Mouse (Mus musculus) heart, embryonic 13.5 days (tissue): Measurements from ENCODE around the gene Gm10718. TPM values are rescaled to one million over a fixed set of nuclear protein-coding genes. Genes with fewer than 3 reads are reported as not detected.
"Not testable (repeated sequence)": the region's sequence is repeated elsewhere in the genome, so short reads cannot be mapped to it uniquely, and the experiment has no call there.

Experiments
- ATAC-seq: fragments of 200-750 bp; cut with Nextera tagmentation; 2 replicates; pipeline ENCODE4 v1.8.0; 2017; ENCODE audit warnings: moderate TSS enrichment; ENCODE audit not compliant: insufficient number of reproducible peaks, low FRiP score, low TSS enrichment; ENCODE audit errors: extremely low read depth
- H3K27ac ChIP-seq: fragments of 300-500 bp; sonication (generic); replicated peaks from 2 replicates; pipeline ENCODE4 v1.5.1; 2015; ENCODE audit warnings: moderate library complexity, mild to moderate bottlenecking, inconsistent platforms
- H3K27me3 ChIP-seq: fragments of 300-500 bp; sonication (generic); replicated peaks from 2 replicates; pipeline ENCODE4 v1.6.1; 2015; ENCODE audit warnings: mild to moderate bottlenecking, inconsistent platforms
- H3K36me3 ChIP-seq: fragments of 300-500 bp; sonication (generic); 2 replicates; pipeline ENCODE4 v1.6.1; 2015; ENCODE audit warnings: mild to moderate bottlenecking, inconsistent platforms
- H3K4me1 ChIP-seq: fragments of 300-500 bp; sonication (generic); 2 replicates; pipeline ENCODE4 v1.6.1; 2015; ENCODE audit warnings: inconsistent platforms
- H3K4me2 ChIP-seq: fragments of 300-500 bp; sonication (generic); 2 replicates; pipeline ENCODE4 v1.6.1; 2015; ENCODE audit warnings: inconsistent platforms, mild to moderate bottlenecking, moderate library complexity
- H3K4me3 ChIP-seq: fragments of 300-500 bp; sonication (generic); 2 replicates; pipeline ENCODE4 v1.5.1; 2015; ENCODE audit warnings: moderate library complexity, mild to moderate bottlenecking, inconsistent platforms
- H3K9ac ChIP-seq: fragments of 300-500 bp; sonication (generic); 2 replicates; pipeline ENCODE4 v1.6.1; 2015; ENCODE audit warnings: inconsistent platforms, mild to moderate bottlenecking, moderate library complexity
- H3K9me3 ChIP-seq: fragments of 300-500 bp; sonication (generic); 2 replicates; pipeline ENCODE4 v1.6.1; 2016; ENCODE audit warnings: inconsistent platforms
- WGBS: fragments of 180-500 bp; shearing (Covaris S2); methylation state at CpG from one replicate; pipeline ENCODE4 v1.1.7; 2015; ENCODE audit warnings: mixed read lengths; 5-methylcytosine and 5-hydroxymethylcytosine counted together
- polyA plus RNA-seq: library from polyadenylated mRNA; unstranded; fragments of >200 nt; fragmentation: Nextera tagmentation; extraction: Ambion mirVana; gene quantifications from 2 replicates; pipeline ENCODE4 v1.2.1, GENCODE M21; 2015

The Gm10718 gene
- polyA plus RNA-seq, 1 experiment from 2014 or later, result 1.4 TPM

GRCm38 (mm10) chr9:3015354-3015753 lies 8.0 kb upstream of the Gm10718 start, which contains the start of gene Gm10720:
Gm10720 (plus strand) TSS chr9:3015654.
- not testable (repeated sequence) for H3K27me3 ChIP-seq, H3K4me3 ChIP-seq, ATAC-seq, H3K36me3 ChIP-seq, H3K9me3 ChIP-seq, H3K4me2 ChIP-seq, H3K4me1 ChIP-seq, H3K9ac ChIP-seq, H3K27ac ChIP-seq
- 67% methylated on average over 5 of the region's 9 CpGs for WGBS

- not testable (repeated sequence) for H3K9ac ChIP-seq, H3K9me3 ChIP-seq, ATAC-seq, H3K4me2 ChIP-seq, H3K4me1 ChIP-seq, H3K27ac ChIP-seq, H3K36me3 ChIP-seq, H3K27me3 ChIP-seq, H3K4me3 ChIP-seq
- 69% methylated on average over 6 of the region's 6 CpGs for WGBS
These were observed 7.5 kb upstream of the Gm10718 start for GRCm38 (mm10) chr9:3015896-3016295.

- H3K4me2 ChIP-seq, ATAC-seq, H3K27me3 ChIP-seq, H3K9me3 ChIP-seq, H3K4me3 ChIP-seq, H3K27ac ChIP-seq, H3K4me1 ChIP-seq, H3K36me3 ChIP-seq, H3K9ac ChIP-seq: not testable (repeated sequence)
- 47% methylated on average over 2 of the region's 9 CpGs for WGBS
These were observed 6.2 kb upstream of the Gm10718 start, which contains the start of gene Gm10719 for GRCm38 (mm10) chr9:3017108-3017507. Gm10719 (plus strand) TSS chr9:3017408.

GRCm38 (mm10) chr9:3018944-3019343 lies 4.4 kb upstream of the Gm10718 start:
- not testable (repeated sequence) for H3K27ac ChIP-seq, ATAC-seq, H3K9me3 ChIP-seq, H3K9ac ChIP-seq, H3K4me3 ChIP-seq, H3K36me3 ChIP-seq, H3K4me2 ChIP-seq, H3K4me1 ChIP-seq, H3K27me3 ChIP-seq
- WGBS, result 58% methylated on average over 9 of the region's 9 CpGs

GRCm38 (mm10) chr9:3019835-3020727 lies 3.3 kb upstream of the Gm10718 start:
- H3K4me2 ChIP-seq, ATAC-seq, H3K36me3 ChIP-seq, H3K4me3 ChIP-seq, H3K4me1 ChIP-seq, H3K27ac ChIP-seq, H3K9ac ChIP-seq, H3K27me3 ChIP-seq, H3K9me3 ChIP-seq: not testable (repeated sequence)
- 67% methylated on average over 17 of the region's 19 CpGs for WGBS

GRCm38 (mm10) chr9:3022316-3023008 lies 885 bp upstream of the Gm10718 start:
- H3K27me3 ChIP-seq, H3K9ac ChIP-seq, H3K4me2 ChIP-seq, H3K4me1 ChIP-seq, ATAC-seq, H3K27ac ChIP-seq, H3K36me3 ChIP-seq, H3K9me3 ChIP-seq, H3K4me3 ChIP-seq: not testable (repeated sequence)
- 68% methylated on average over 11 of the region's 13 CpGs for WGBS

GRCm38 (mm10) chr9:3023985-3024648 lies 770 bp downstream of the Gm10718 start:
- H3K27me3 ChIP-seq, H3K4me2 ChIP-seq: not testable (repeated sequence)
- WGBS, result 69% methylated on average over 16 of the region's 16 CpGs

GRCm38 (mm10) chr9:3024912-3025467 lies 1.6 kb downstream of the Gm10718 start, which contains the start of gene Gm10717:
Gm10717 (plus strand) TSS chr9:3025417.
- not testable (repeated sequence) for H3K9ac ChIP-seq, ATAC-seq, H3K4me3 ChIP-seq, H3K9me3 ChIP-seq, H3K27ac ChIP-seq, H3K27me3 ChIP-seq, H3K4me2 ChIP-seq, H3K36me3 ChIP-seq, H3K4me1 ChIP-seq
- 65% methylated on average over 12 of the region's 12 CpGs for WGBS

More at GRCm38 (mm10) chr9:3023985-3024648, 770 bp downstream of the Gm10718 start:
- not testable (repeated sequence) for H3K9me3 ChIP-seq, H3K4me3 ChIP-seq, H3K9ac ChIP-seq, H3K36me3 ChIP-seq, H3K4me1 ChIP-seq, ATAC-seq, H3K27ac ChIP-seq

- not testable (repeated sequence) for H3K9ac ChIP-seq, H3K36me3 ChIP-seq, H3K9me3 ChIP-seq, H3K4me2 ChIP-seq, H3K4me3 ChIP-seq, ATAC-seq, H3K27me3 ChIP-seq, H3K4me1 ChIP-seq, H3K27ac ChIP-seq
- WGBS, result 63% methylated on average over 5 of the region's 6 CpGs
These were observed 2.3 kb downstream of the Gm10718 start for GRCm38 (mm10) chr9:3025653-3026052.

- WGBS, result 70% methylated on average over 5 of the region's 5 CpGs
- H3K9ac ChIP-seq, H3K9me3 ChIP-seq, H3K27me3 ChIP-seq, H3K36me3 ChIP-seq, H3K27ac ChIP-seq, H3K4me2 ChIP-seq, H3K4me1 ChIP-seq, H3K4me3 ChIP-seq, ATAC-seq: not testable (repeated sequence)
These were observed 2.8 kb downstream of the Gm10718 start for GRCm38 (mm10) chr9:3026136-3026535.

- H3K4me2 ChIP-seq, H3K4me3 ChIP-seq, H3K4me1 ChIP-seq, H3K9me3 ChIP-seq, H3K27me3 ChIP-seq, H3K36me3 ChIP-seq, H3K9ac ChIP-seq, H3K27ac ChIP-seq, ATAC-seq: not testable (repeated sequence)
- WGBS, result 59% methylated on average over 9 of the region's 9 CpGs
These were observed 3.4 kb downstream of the Gm10718 start for GRCm38 (mm10) chr9:3026741-3027140.
